Mouse (Mus musculus) stomach, postnatal 0 days (tissue): ENCODE data around the gene Cdk11b. TPM values are rescaled to one million over a fixed set of nuclear protein-coding genes. Genes with fewer than 3 reads are reported as not detected.

Experiments
- ATAC-seq: fragments of 200-750 bp; cut with Nextera tagmentation; 2 replicates; pipeline ENCODE4 v1.8.0; 2017; ENCODE audit not compliant: low FRiP score, low TSS enrichment
- DNase-seq: peaks from one replicate; pipeline ENCODE4 v3.0.0-alpha.2; 2016; ENCODE audit warnings: low spot score
- H3K27ac ChIP-seq: fragments of 300-500 bp; sonication (generic); replicated peaks from 2 replicates; pipeline ENCODE4 v1.5.1; 2014; ENCODE audit warnings: mild to moderate bottlenecking, control low read depth
- H3K27me3 ChIP-seq: fragments of 300-500 bp; sonication (generic); 2 replicates; pipeline ENCODE4 v1.6.1; 2014; ENCODE audit warnings: low read length; ENCODE audit not compliant: control insufficient read depth, insufficient read depth
- H3K36me3 ChIP-seq: fragments of 300-500 bp; sonication (generic); 2 replicates; pipeline ENCODE4 v1.6.1; 2014; ENCODE audit warnings: low read length, mixed read lengths; ENCODE audit not compliant: control insufficient read depth, insufficient read depth
- H3K4me1 ChIP-seq: fragments of 300-500 bp; sonication (generic); replicated peaks from 2 replicates; pipeline ENCODE4 v1.6.1; 2014; ENCODE audit warnings: antibody characterized with exemption; ENCODE audit not compliant: control insufficient read depth, insufficient read depth
- H3K4me2 ChIP-seq: fragments of 300-500 bp; sonication (generic); replicated peaks from 2 replicates; pipeline ENCODE4 v1.6.1; 2014; ENCODE audit warnings: low read depth, mild to moderate bottlenecking, control low read depth, moderate library complexity
- H3K4me3 ChIP-seq: fragments of 300-500 bp; sonication (generic); 2 replicates; pipeline ENCODE4 v1.5.1; 2014; ENCODE audit warnings: low read depth, low read length, control low read depth
- H3K9ac ChIP-seq: fragments of 300-500 bp; sonication (generic); 2 replicates; pipeline ENCODE4 v1.6.1; 2014; ENCODE audit warnings: mild to moderate bottlenecking, low read length, control low read depth, mixed read lengths
- H3K9me3 ChIP-seq: fragments of 300-500 bp; sonication (generic); 2 replicates; pipeline ENCODE4 v1.6.1; 2016; ENCODE audit warnings: low read length; ENCODE audit not compliant: control insufficient read depth
- CTCF ChIP-seq: IDR thresholded peaks from 2 replicates; pipeline ENCODE4 v1.5.1; 2016; ENCODE audit warnings: antibody characterized with exemption, low read depth, mild to moderate bottlenecking, moderate library complexity
- EP300 ChIP-seq: optimal IDR thresholded peaks from 2 replicates; pipeline ENCODE3; 2016; ENCODE audit warnings: antibody characterized with exemption
- WGBS: fragments of 180-500 bp; shearing (Covaris S2); extraction: QIAGEN DNeasy Blood & Tissue Kit; methylation state at CpG from one replicate; pipeline ENCODE4 v1.1.7; 2014; 5-methylcytosine and 5-hydroxymethylcytosine counted together
- polyA plus RNA-seq: library from polyadenylated mRNA; unstranded; fragments of >200 nt; fragmentation: Nextera tagmentation; extraction: Ambion mirVana; gene quantifications from 2 replicates; pipeline ENCODE4 v1.2.1, GENCODE M21; 2015

The Cdk11b gene
- polyA plus RNA-seq, 1 experiment from 2014 or later: 46.9 TPM

DNA sequence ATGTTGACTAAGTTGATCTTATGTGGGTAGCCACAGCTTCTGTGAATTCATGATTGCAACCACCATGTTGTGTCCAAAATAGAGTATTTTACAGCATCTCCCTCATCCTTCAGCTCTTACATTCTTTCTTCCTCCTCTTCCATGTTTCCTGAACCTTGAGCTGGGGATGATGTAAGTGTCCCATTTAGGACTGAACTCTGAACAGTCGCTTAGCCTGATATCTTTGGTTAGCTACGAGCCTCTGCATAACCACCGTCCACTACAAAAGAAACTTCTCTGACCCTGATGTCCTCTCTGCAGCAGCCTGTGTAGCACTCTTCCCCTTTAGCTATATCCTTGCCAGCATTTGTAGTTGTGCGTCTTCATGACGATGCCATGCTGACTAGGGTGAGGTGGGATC is 21.1 kb downstream of the Cdk11b start:
- Histone ChIP-seq H3K4me2 (no peak overlapping the region), H3K9ac (no peak overlapping the region), H3K27ac (no peak overlapping the region), H3K4me1 (no peaks in the 10 kb centered on the region), H3K4me3 (no peak overlapping the region), H3K9me3 (no peaks in the 10 kb centered on the region), H3K36me3 (peaks cover 44% of the 10 kb centered on the region), H3K27me3 (no peaks in the 10 kb centered on the region)
- DNase-seq: no peak
- 92% methylated on average over 5 of the region's 5 CpGs for WGBS
- no peak for ATAC-seq
- no peak for TF ChIP-seq CTCF
- TF ChIP-seq EP300: no peak

DNA sequence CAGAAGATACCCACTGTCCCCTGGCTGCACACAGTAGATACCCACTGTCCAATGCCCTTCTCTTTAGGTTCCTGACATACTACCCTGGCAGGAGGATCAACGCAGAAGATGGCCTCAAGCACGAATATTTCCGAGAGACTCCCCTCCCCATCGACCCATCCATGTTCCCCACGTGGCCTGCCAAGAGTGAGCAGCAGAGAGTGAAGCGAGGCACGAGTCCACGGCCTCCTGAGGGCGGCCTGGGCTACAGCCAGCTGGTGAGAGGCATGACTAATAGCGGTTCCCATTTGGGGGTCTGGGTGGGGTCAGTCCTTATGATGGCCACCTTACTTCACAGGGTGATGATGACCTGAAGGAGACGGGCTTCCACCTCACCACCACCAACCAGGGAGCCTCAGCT is 24.7 kb downstream of the Cdk11b start:
- WGBS: 94% methylated on average over 11 of the region's 11 CpGs
- ATAC-seq: no peak

DNA sequence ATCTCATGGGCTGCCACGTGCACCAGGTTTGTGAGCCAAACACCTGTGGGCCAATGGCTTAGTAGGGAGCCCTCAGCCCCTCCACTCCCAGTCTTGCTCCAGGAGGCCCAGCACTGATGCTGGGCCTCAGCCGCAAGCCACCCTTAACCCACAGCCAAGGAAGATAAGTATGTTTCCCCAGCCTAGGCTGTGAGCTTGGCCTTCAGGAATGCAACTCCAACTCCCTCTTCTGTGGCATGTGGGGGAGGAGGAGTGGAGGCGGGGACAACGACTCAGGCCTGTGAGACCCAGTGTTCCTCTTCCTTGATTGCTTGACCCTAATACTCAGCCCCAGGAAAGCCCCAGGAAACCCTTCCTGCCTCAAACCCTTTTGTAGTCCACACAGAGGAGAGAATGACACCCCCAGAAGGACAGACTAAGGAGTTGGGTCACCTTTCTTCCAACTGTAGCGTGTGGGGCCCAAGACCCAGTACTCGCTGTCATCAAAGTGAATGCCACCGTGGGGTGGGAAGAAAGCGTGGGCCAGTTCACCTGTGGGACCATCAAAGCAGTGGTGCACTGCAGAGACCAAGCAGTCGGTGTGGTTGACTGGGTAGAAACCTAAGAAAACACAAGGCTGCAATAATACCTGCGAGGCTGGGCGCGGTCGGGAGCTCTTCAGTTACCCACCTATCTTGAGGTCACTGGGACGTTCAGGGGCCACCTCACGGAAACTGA is 27.1 kb downstream of the Cdk11b start:
- Histone ChIP-seq H3K4me3 (peak overlapping the region; percentile 50; the same call in 1 of the 2 replicates), H3K4me2 (peak overlapping the region; percentile 82), H3K9ac (0 out of 2 replicates have a peak overlapping the region, but pooled peaks have one; percentile 23), H3K9me3 (no peaks in the 10 kb centered on the region), H3K27ac (peak overlapping the region; percentile 89), H3K4me1 (peaks cover 11% of the 10 kb centered on the region), H3K36me3 (peaks cover 24% of the 10 kb centered on the region; the same call in 1 of the 2 replicates), H3K27me3 (no peaks in the 10 kb centered on the region)
- DNase-seq: peak; percentile 90
- TF ChIP-seq CTCF (no peak), EP300 (no peak)
- ATAC-seq: peak; percentile 85
- WGBS: 49% methylated on average over 15 of the region's 15 CpGs

More for the DNA sequence above, 24.7 kb downstream of the Cdk11b start:
- peaks cover 11% of the 10 kb centered on the region for H3K4me1 ChIP-seq
- H3K9ac ChIP-seq: no peak overlapping the region
- no peaks in the 10 kb centered on the region for H3K27me3 ChIP-seq
- TF ChIP-seq EP300: no peak
- TF ChIP-seq CTCF: no peak
- no peak overlapping the region for H3K4me2 ChIP-seq
- DNase-seq: no peak
- H3K9me3 ChIP-seq: no peaks in the 10 kb centered on the region
- no peak overlapping the region for H3K4me3 ChIP-seq
- H3K27ac ChIP-seq: no peak overlapping the region
- peaks cover 29% of the 10 kb centered on the region for H3K36me3 ChIP-seq

DNA sequence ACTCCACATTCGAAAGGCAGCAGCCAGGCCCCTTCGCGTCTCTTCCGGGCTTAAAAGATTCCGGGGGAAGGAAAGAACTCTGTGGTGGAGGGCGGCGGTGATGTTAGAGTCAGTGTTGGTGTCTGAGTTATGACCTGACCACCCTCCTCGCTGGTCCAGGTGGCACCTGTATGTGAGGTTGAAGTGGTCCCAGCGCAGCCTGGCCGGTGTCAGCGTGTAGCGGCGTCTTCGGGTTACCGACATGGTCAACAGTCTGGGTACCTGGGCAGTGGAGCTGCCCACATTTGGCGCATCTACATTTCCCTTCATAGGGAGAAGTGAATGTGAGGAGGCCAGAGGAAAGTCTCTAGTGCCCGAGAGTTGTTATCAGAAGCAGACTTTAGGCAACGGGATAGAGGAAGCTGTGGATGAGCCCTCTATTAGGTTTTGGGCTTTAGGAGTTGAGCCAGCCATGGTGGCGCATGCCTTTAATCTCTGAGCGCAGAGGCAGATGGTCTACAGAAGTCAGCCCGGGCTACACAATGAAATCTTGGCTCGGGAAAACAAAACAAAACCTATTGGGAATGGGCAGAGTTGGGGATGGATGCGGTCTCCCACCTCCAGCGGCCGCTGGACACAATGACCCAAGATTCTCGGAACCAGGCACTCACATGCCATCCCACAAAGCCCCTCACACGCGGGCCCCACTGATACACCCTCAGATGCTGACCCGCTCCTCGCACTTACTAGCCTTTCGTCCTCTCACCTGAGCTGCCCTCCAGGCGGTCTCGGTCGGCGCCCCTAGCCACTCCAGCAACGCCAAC is 27.8 kb downstream of the Cdk11b start:
- no peak for TF ChIP-seq CTCF
- no peak for TF ChIP-seq EP300
- H3K4me3 ChIP-seq: peak overlapping the region; percentile 50
- peaks cover 22% of the 10 kb centered on the region; the same call in 1 of the 2 replicates for H3K36me3 ChIP-seq
- DNase-seq (no peak), ATAC-seq (no peak)
- no peaks in the 10 kb centered on the region for H3K27me3 ChIP-seq
- no peaks in the 10 kb centered on the region for H3K9me3 ChIP-seq
- H3K4me2 ChIP-seq: peak overlapping the region; percentile 82
- H3K27ac ChIP-seq: peak overlapping the region; percentile 89
- 30% methylated on average over 32 of the region's 36 CpGs for WGBS
- H3K9ac ChIP-seq: peak overlapping the region; percentile 78
- peaks cover 11% of the 10 kb centered on the region for H3K4me1 ChIP-seq

DNA sequence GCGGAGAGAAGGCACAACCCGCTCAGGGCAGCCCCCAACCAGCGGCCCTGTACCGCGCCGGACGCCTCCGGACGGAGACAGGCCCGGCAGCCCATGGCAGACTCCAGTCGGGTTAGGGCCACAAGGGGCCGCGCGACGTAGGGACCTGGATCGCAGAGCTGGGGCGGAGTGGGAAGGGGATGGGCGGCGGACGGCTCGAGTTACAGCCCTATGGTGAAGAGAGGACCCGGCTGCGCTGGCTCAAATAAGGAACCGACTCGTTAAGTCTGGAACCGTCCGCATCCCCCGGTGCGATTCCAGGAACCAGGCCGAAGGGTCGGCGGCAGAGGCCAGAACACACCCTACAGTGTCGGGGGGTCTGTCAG is 28.4 kb downstream of the Cdk11b start, which contains the start of gene Mmp23:
Mmp23 (minus strand) TSS at position 299 of the 365 bp plus-strand sequence.
- peaks cover 17% of the 10 kb centered on the region; the same call in 1 of the 2 replicates for H3K36me3 ChIP-seq
- H3K27ac ChIP-seq: peak within 1 kb of the TSS; percentile 89
- H3K4me3 ChIP-seq: peak within 1 kb of the TSS; percentile 50
- no peak; the same call in 1 of the 2 replicates for ATAC-seq
- DNase-seq: peak; percentile 71
- TF ChIP-seq EP300 (no peak), CTCF (peak; percentile 46)
- H3K9me3 ChIP-seq: no peaks in the 10 kb centered on the region
- H3K4me2 ChIP-seq: peak within 1 kb of the TSS; percentile 82
- H3K4me1 ChIP-seq: peaks cover 11% of the 10 kb centered on the region
- H3K27me3 ChIP-seq: no peaks in the 10 kb centered on the region
- WGBS: under 1% methylated on average over 33 of the region's 33 CpGs
- peak within 1 kb of the TSS; percentile 78 for H3K9ac ChIP-seq
